Mouse (Mus musculus) olfactory bulb, adult 2 months (tissue): ENCODE measurements around the gene Pigm. TPM values are rescaled to one million over a fixed set of nuclear protein-coding genes. Genes with fewer than 3 reads are reported as not detected.

Source experiments
- H3K27ac ChIP-seq: fragments of 200-500 bp; 2 replicates; pipeline ENCODE4 v1.5.1; 2012; ENCODE audit warnings: low read depth, low read length; ENCODE audit not compliant: insufficient read depth
- H3K4me1 ChIP-seq: fragments of 200-500 bp; 2 replicates; pipeline ENCODE4 v1.6.1; 2012; ENCODE audit warnings: low read length; ENCODE audit not compliant: control insufficient read depth, insufficient read depth
- H3K4me3 ChIP-seq: fragments of 200-500 bp; 2 replicates; pipeline ENCODE4 v1.5.1; 2012; ENCODE audit warnings: mild to moderate bottlenecking, low read depth, low read length, moderate library complexity; ENCODE audit not compliant: insufficient read depth
- CTCF ChIP-seq: fragments of 200-500 bp; IDR thresholded peaks from 2 replicates; pipeline ENCODE4 v1.5.1; 2012; ENCODE audit warnings: low read depth, mild to moderate bottlenecking, low read length, moderate library complexity; ENCODE audit not compliant: insufficient read depth
- POLR2A ChIP-seq: fragments of 200-500 bp; IDR thresholded peaks from 2 replicates; pipeline ENCODE4 v1.6.1; 2012; ENCODE audit warnings: mild to moderate bottlenecking, low read depth, low read length, moderate library complexity; ENCODE audit not compliant: insufficient read depth
- WGBS: fragments of 180-500 bp; shearing (Covaris S2); methylation state at CpG from one replicate; pipeline ENCODE4 v1.1.7; 2018; 5-methylcytosine and 5-hydroxymethylcytosine counted together
- polyA plus RNA-seq: library from polyadenylated mRNA; stranded (reverse); fragments of >200 nt; gene quantifications from 2 replicates; pipeline ENCODE4 v1.2.4, GENCODE M21; 2012; ENCODE audit warnings: low replicate concordance; ENCODE audit not compliant: missing spikeins, insufficient read depth, insufficient read length

The Pigm gene
- polyA plus RNA-seq, 1 experiment = not detected

GRCm38 (mm10) chr1:172333512-172333911 lies 42.8 kb upstream of the Pigm start:
- TF ChIP-seq POLR2A (no peak), CTCF (no peak)
- Histone ChIP-seq H3K27ac (no peak overlapping the region), H3K4me1 (peaks cover 4% of the 10 kb centered on the region), H3K4me3 (no peak overlapping the region)
- WGBS = 42% methylated on average over 3 of the region's 3 CpGs

GRCm38 (mm10) chr1:172335804-172336203 lies 40.5 kb upstream of the Pigm start:
- H3K27ac ChIP-seq = no peak overlapping the region
- TF ChIP-seq POLR2A (no peak), CTCF (no peak)
- no peak overlapping the region for H3K4me3 ChIP-seq
- H3K4me1 ChIP-seq = peaks cover 4% of the 10 kb centered on the region
- 87% methylated on average over 15 of the region's 15 CpGs for WGBS

GRCm38 (mm10) chr1:172337411-172338185 lies 38.7 kb upstream of the Pigm start:
- Histone ChIP-seq H3K4me1 (peaks cover 10% of the 10 kb centered on the region), H3K4me3 (no peak overlapping the region), H3K27ac (no peak overlapping the region)
- WGBS = 34% methylated on average over 2 of the region's 2 CpGs
- TF ChIP-seq CTCF = no peak
- no peak for TF ChIP-seq POLR2A

GRCm38 (mm10) chr1:172340729-172341321 lies 35.5 kb upstream of the Pigm start, which contains the start of gene Kcnj10:
TSS of gene Kcnj10 (plus strand) at chr1:172341210.
- Histone ChIP-seq H3K4me3 (peak within 1 kb of the TSS; percentile 39), H3K4me1 (peaks cover 10% of the 10 kb centered on the region), H3K27ac (peak within 1 kb of the TSS; percentile 62; the same call in 1 of the 2 replicates)
- TF ChIP-seq POLR2A (no peak), CTCF (no peak)
- WGBS = 2% methylated on average over 38 of the region's 38 CpGs

GRCm38 (mm10) chr1:172341386-172341785 lies 35.0 kb upstream of the Pigm start:
- Histone ChIP-seq H3K4me3 (peak overlapping the region; percentile 39), H3K27ac (peak overlapping the region; percentile 62; the same call in 1 of the 2 replicates), H3K4me1 (peaks cover 10% of the 10 kb centered on the region)
- TF ChIP-seq CTCF (no peak), POLR2A (no peak)
- 8% methylated on average over 10 of the region's 10 CpGs for WGBS

GRCm38 (mm10) chr1:172342729-172343128 lies 33.6 kb upstream of the Pigm start:
- Histone ChIP-seq H3K27ac (no peak overlapping the region), H3K4me1 (peaks cover 12% of the 10 kb centered on the region), H3K4me3 (no peak overlapping the region)
- no peak for TF ChIP-seq POLR2A
- TF ChIP-seq CTCF = no peak
- 42% methylated on average over 3 of the region's 3 CpGs for WGBS

GRCm38 (mm10) chr1:172343914-172344313 lies 32.4 kb upstream of the Pigm start:
- Histone ChIP-seq H3K27ac (peak overlapping the region; percentile 64; the same call in 1 of the 2 replicates), H3K4me3 (no peak overlapping the region), H3K4me1 (peaks cover 12% of the 10 kb centered on the region)
- TF ChIP-seq POLR2A = no peak
- no peak for TF ChIP-seq CTCF
- WGBS = 49% methylated on average over 3 of the region's 3 CpGs

GRCm38 (mm10) chr1:172344820-172345219 lies 31.5 kb upstream of the Pigm start:
- WGBS = 66% methylated on average over 7 of the region's 7 CpGs
- TF ChIP-seq CTCF = no peak
- TF ChIP-seq POLR2A = no peak
- peaks cover 15% of the 10 kb centered on the region for H3K4me1 ChIP-seq
- 0 out of 2 replicates have a peak overlapping the region, but pooled peaks have one; percentile 20 for H3K27ac ChIP-seq
- no peak overlapping the region for H3K4me3 ChIP-seq

- Histone ChIP-seq H3K4me3 (no peak overlapping the region), H3K27ac (peak overlapping the region; percentile 15; the same call in 1 of the 2 replicates), H3K4me1 (peaks cover 14% of the 10 kb centered on the region)
- WGBS = 65% methylated on average over 10 of the region's 10 CpGs
- TF ChIP-seq POLR2A (no peak), CTCF (no peak)
Observed at GRCm38 (mm10) chr1:172346707-172347106, 29.6 kb upstream of the Pigm start.
